Mouse (Mus musculus) NIH3T3 (cell line): Measurements from ENCODE around the gene Zpr1.
A peak's percentile ranks its signal among the peaks of the same experiment; 100 is the strongest.

ENCODE experiments used
- DNase-seq: peaks from one replicate; pipeline ENCODE4 v3.0.0-alpha.2; 2012; ENCODE audit warnings: low read depth

Zpr1 gene

DNA sequence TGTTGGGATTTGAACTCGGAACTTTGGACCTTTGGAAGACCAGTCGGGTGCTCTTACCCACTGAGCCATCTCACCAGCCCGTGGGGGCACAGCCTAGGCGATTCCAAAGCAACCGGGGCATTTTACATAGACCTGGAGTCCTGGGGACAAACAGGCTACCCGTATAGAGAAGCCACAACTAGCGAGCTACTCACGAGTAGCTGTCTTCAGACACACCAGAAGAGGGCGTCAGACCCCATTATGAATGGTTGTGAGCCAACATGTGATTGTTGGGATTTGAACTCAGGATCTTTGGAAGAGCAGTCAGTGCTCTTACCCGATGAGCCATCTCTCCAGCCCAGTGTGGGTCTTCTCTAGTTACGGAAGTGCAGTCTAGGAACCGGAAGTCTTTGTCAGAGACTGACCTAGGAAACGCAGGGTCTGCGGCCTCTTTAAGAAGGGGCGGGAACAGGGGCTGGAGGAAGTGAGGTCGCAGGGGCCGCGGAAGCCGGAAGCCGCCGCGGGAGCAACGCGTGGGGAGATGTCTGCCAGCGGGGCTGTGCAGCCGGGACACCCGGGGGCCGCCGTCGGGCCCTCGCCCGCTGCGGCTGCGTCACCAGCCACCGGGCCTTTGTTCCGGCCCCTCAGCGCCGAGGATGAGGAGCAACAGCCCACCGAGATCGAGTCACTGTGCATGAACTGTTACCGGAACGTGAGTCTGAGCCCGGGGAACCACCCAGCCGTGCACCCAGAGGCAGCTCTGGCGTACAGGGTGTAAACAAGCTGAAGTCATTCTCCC is at the start of gene Zpr1:
Zpr1 (plus strand) TSS at position 388 of the 778 bp plus-strand sequence.
- DNase-seq: peak; percentile 89

DNA sequence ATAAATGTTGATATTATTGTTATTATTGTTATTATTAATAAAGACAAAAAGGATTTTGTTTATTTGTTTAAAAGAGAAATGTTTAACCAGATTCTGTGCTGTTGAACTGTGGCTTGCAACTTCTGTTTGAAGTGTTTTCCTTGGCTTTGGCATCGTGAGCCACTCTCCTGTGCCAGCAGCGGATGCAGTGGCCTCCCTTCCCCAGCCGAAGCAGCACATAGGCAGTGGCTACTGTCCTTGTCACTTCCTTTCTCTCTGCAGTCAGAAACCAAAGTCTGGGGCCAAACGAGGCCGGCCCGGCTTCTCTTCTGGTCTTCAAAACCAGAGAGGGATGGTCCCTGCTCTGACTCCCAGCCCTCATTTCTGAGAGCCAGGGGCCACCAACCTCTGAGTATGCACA is 49.8 kb upstream of the Zpr1 start:
- no peak for DNase-seq

DNA sequence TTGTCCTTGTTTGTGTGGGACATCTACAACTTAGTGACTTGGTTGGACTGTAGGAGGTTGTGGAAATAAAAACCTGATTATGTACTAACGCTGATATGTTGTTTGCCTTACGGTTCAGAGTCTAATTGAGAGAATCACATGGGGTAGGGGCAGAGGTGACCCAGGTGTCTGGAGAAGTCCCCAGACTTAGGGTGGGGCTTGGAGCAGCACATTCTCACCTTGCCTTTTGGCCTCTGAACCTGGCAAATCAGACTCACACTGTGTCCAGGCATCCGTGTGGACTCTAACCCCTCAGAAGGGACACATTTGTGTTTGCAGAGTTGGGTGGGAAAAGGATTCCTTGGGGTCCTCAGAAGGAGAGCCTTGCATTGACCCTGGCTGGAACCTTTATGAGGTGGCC is 48.8 kb upstream of the Zpr1 start:
- no peak for DNase-seq

DNA sequence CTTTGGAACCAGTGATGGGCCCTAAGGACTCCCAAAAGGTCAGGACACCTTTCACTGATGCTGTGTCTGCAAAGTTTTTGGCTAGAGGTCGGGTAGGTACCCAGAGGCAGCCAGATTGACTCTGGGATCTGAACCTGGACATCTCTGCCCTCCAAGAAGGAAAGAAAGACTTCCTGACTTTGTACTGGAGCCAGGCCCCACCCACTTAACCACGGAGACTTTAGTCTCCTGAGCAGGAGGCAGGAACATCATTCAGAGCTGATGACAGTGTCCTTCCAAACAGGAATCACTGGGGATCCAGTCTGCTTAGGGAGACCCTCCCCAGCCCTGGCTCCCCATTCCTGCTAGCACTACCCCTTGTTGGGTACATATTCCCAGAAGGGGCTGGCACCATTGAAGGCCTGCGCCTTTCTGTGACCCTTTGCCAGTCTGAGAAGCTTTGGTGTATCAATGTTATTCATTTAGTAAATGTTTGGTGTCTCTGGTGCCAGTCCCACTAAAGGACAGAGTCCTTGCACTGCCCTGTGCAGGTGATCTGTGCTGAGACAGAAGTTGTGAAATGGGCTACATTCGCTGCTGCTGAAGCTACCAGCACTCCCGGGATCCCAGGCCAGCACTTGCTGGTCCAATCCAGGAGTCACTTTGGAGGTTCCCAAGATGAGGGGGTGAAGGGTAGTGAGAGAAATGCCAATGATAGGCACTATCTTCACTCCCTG is 47.8 kb upstream of the Zpr1 start:
- no peak for DNase-seq

DNA sequence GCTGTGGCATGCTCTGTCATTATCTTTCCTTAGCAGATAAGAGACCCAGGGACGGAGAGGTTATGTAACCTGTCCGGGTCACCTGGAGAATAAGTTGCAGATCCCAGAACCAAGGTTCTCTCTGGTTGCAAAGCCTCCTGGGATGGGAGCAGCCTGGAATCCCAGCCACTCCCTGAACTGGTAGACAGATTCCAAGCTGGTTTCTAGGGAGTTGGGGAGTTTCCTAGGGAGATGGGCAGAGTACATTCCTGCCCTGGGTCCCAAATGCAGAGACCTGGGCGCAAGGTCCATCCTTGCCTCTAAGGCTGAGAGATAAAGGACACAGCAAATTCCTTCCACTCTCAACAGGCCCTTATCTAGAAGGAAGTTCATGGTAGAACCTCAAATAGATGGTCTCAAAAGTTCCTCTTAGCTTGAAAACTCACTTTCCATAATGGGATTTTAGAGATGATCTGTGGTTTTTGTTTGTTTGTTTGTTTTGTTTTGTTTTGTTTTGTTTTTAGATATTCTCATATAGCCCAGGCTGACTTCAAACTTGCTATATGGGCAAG is 45.7 kb upstream of the Zpr1 start:
- no peak for DNase-seq

DNA sequence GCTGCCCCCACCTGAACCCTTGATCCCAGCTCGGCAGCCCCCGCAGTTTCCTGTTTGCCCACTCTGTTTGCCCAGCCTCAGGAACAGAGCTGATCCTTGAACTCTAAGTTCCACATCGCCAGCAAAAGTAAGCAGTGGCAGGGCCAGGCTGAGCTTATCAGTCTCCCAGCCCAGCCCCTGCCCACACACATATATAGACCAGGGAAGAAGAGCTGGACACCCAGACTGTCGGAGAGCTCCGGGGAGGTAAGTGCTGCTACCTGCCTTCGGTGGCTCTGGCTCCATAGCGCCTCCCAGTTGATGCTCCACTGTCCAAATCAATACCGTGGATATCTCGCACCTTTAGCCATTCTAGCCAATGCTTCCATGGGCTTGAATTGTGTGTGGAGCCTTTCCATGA is 44.4 kb upstream of the Zpr1 start, which contains the start of gene Apoa1:
Apoa1 (plus strand) TSS at position 90 of the 400 bp plus-strand sequence.
- DNase-seq: no peak

DNA sequence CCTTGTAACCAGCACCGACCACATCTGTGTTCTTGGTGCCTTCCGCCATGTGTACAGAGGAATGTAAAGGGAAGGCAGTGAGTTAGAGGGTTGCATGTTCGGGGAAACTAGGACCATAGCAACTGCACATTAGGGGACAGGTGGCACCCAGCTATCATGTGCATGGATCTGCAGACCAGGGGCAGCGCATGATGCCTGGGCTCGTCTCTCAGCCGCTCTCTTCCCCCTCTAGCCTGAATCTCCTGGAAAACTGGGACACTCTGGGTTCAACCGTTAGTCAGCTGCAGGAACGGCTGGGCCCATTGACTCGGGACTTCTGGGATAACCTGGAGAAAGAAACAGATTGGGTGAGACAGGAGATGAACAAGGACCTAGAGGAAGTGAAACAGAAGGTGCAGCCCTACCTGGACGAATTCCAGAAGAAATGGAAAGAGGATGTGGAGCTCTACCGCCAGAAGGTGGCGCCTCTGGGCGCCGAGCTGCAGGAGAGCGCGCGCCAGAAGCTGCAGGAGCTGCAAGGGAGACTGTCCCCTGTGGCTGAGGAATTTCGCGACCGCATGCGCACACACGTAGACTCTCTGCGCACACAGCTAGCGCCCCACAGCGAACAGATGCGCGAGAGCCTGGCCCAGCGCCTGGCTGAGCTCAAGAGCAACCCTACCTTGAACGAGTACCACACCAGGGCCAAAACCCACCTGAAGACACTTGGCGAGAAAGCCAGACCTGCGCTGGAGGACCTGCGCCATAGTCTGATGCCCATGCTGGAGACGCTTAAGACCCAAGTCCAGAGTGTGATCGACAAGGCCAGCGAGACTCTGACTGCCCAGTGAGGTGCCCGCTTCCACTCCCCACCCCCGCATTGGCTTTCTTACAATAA is 43.1 kb upstream of the Zpr1 start:
- peak; percentile 82 for DNase-seq

DNA sequence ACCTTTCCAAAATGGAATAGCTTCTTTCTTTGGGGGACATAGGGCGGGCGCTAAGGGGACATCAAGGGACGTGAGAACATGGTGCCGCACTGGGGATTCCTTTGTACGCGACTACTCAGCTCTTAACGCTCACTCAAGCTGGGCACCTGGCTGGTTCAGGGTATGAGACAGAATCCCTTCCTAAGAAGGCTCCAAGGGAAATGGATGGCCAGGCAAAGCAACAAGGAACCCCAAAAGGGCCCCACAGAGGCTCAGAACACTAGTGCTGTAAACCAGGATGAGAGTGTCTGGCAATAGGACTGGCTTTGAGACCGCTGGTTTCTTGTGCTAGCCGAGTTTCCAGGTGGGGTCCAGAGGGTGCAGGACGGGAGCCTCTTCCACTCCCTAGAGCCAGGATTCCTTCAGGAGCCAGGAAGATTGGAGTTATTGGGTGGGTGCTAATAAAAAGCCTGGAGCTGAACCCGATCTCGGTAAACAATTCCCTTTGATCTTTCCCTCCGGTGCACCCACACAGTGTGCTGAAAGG is 42.4 kb upstream of the Zpr1 start:
- DNase-seq: no peak

DNA sequence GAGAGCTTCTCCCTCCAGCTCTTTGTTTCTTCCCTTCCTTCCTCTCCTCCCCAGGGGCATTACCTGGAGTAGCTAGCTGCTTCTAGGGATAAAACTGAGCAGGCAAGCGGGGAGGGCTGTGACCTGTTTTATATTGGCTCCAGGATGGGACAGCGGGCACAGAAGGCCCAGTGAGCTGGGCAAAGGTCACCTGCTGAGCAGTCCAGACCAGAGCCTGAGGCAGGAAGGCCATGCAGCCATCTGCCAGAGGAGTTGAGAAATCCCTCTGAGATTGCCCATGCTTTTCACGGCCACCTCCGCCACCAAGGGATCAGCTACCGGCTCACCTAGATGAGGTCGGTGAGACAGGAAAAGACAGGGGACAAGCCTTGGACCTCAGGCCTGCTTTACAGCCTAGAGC is 37.7 kb upstream of the Zpr1 start:
- no peak for DNase-seq

DNA sequence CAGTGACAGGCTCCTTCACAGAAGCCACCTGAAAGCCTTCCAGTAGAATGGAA is 37.4 kb upstream of the Zpr1 start, which contains the start of gene Apoc3:
Apoc3 (minus strand) TSS at position 41 of the 53 bp plus-strand sequence.
- DNase-seq: no peak

DNA sequence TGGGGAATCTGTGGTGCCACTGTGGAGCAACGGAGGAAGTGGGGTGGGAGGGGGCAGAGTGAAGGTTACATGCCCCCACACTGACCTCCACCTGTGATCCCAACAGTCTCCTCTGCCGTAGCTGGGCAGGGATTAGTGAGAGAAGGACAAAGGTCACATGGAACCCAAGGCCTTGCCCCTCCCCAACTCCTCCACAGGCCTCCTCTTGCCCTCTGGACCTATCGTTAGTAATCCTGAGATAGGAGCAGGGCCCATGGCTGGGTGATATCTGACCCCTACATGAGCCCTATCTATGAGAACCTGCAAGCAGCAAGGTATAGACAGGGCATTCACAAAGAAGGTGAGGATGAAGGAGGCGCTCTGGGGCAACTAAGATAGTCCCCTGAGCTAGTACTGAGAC is 37.2 kb upstream of the Zpr1 start:
- DNase-seq: no peak

DNA sequence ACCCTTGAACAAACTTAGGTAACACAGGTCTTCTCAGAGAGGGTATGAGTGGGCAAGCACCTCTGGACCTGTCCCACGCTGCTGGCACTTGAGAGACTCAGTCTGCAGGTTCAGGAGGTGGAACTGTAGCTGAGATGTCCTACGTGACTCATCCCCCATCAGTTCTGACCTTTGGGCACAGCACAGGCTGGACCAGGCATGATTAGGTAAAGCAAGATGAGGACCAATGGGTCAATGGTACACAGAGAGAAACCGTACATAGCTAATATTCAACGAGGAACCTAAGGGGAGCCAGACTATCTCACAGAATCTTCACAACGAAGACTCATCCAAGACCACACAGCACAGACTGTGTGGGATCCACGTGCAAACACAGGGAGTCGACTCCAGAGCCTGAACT is 34.0 kb upstream of the Zpr1 start:
- DNase-seq: no peak

DNA sequence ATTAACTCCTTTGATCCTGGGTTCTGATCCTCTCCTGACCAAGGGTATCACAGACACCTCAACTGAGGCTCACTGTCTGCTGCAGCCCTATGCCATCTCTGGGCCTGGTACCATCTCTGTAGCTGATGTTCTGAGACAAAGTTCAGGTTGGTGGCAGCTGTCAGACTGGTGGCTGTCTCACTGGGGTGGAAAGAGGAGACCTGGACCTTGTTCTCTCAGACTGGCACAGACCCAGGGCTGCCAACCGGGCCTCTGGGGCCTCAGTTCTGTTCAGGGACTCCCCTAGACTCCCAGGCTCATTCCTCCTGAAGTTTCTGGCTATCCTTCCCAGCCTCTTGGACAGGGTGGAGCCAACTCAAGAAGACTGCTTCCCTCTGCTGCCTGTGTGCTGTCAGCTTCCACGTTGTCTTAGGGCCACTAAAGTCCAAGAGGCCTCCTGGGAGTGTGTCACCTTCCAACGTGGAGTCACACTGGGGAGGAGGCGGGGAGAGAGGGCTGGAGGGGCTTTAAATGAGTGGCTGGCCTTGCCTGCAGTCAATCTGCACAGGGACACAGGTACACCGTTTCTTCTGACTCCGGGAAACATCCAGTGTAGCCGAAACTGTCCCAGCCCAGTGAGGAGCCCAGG is 32.2 kb upstream of the Zpr1 start, which contains the start of gene Apoa4:
Apoa4 (plus strand) TSS at position 171 of the 628 bp plus-strand sequence.
- DNase-seq: no peak

DNA sequence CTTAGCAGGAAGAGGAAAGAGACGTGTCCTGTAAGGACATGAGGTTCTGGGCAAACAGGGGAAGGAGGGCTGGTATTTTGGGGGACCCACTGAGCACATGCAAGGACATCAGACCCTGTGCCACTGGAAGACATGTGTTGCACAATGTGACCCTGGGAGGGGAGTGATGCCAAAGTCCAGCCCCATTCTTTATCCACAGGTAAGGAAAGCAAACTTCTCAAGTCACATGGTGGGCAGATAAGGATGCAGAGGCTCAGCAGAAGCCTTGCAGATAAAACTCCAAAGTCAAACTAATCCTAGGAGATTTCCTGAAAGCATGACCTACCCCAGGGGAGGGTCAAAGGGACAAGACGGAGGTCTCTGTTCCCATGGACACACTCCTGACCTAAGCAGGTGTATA is 31.0 kb upstream of the Zpr1 start:
- DNase-seq: no peak

DNA sequence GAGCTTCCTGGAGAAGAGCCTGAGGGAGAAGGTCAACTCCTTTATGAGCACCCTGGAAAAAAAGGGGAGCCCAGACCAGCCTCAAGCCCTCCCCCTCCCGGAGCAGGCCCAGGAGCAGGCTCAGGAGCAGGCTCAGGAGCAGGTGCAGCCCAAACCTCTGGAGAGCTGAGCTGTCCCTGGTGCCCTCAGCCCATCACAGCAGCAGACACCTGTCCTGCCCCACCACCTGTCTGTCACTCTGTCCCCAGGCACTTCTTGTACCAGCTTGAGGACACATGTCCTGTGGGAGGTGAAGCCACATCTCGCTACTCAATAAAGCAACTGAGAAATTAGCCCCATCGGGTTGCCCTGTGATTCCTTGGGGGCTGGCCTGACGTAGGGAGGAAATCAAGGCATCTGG is 29.7 kb upstream of the Zpr1 start:
- no peak for DNase-seq

DNA sequence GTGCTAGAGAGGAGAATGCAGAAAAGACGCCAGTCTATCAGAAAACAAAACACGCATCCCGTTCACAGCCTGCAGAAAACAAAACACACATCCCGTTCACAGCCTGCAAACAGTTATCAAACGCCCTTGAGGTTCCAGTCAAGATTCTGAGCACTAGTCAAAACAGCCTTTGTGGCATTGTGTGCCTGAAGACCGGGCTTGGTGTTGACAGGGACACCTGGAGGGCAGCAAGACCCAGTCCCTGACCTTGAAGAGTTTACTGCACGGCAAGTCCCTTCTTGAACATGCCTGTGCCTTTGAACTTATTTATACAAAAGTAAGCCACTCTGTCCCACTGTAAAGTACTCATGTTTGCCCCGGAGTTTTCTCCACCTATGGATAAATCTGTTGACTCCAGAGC is 29.3 kb upstream of the Zpr1 start:
- DNase-seq: no peak

DNA sequence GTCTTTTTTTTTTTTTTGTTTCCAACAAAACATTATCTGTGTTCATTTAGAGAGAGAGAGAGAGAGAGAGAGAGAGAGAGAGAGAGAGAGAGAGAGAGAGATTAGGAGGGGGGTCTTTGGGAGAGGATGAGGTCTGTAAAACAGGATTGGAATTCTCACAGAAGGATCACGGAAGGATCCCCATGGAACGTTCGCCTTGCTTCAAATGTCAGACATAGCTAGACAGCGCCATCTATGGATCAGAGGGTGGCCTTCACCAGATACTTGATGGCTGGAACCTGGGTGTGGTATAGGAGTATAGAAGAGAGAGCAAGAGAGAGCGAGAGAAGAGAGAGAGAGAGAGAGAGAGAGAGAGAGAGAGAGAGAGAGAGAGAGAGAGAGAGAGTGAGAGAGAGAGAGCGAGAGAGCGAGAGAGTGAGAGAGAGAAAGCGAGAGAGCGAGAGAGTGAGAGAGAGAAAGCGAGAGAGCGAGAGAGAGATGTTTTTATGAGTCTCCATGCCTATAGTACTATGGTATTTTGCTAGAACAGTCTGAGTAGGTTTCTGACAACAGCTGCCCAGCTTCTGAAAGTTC is 26.0 kb upstream of the Zpr1 start:
- peak; percentile 87 for DNase-seq

DNA sequence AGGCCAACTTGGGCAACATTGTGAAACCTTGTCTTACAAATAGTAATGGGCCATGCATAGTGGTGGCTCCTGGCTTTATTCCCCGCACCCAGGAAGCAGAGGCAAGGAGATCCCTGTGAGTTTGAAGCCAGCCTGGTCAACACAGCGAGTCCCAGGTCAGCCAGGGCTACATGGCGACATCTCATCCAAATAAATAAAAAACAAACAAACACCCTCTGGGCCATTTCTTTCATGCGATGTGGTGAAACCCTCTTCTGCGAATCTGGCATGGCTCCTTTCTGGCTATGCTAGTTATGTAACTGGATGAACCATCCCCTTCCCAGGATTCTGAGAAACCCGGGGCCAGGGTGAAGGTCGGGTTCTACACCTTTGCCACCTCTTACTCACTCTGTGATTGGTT is 16.7 kb upstream of the Zpr1 start:
- no peak for DNase-seq

DNA sequence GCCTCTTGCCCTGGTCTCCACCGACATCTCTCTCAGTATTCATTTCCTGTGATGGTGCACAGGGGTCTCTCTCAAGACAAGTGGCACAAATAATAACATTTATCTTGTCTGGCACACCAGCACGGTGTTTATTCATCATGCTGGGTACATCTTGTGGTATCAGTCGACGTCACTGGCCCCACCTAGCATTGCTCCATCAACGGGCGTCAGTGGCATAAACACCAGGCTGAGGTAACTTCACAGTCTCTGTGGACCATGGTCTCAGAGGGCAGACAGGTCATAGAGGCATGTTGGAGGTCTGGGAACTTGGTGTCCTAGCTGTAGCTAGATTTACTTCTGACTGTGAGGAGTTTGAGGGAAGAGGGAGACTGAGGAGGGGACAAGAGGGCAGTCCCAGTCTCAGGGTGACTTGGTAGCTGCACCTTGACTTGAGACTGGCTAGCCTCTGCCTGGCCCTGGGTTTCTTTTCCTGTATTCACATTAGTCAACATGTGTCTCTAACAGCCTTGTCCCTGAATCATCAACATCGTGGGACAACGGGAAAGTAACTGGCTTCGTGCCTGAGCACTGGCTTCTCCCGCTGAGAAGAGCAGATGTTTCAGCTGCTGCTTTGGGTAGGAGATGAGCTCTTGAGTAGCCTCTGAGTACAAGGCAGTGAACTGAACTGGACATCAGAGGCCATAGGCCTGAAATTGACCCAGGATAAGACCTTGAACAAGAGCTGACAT is 16.0 kb upstream of the Zpr1 start:
- no peak for DNase-seq

DNA sequence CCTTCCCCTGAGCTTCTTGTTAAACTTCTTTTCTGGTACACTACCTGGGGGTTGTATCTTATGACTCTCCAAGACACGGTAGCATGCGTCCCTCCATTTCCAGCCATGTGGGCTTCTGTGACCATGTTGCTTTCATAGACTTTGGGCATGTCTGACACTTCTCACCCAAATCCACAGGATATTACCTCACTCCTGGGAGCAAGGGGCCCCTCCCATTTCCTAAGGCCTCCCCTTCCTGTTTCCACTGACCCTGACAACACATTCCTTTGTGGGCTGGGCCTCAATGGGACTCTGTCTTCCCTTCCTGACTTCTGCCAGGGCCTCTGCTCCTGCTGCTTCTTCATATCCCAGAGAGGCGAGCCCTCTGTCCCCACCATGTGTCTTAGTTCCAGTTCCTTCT is 15.3 kb upstream of the Zpr1 start:
- no peak for DNase-seq

DNA sequence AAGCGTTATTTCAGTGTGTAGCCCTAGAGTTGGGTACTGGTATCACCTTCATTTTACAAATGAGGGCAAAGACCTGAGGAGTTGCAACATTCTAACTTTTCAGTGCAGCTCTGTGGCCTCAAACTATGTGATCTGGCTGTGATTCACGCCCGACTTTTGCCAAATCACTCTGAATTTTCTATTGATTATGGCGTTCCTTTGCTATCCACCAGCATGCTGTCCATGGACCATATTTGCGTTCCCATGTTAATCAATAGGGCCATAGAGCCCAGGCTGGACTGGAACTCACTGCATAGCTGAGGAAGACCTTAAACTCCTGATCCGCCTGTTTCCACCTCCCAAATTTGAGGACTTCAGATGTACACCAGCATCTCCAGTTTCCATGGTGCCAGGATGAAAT is 13.8 kb upstream of the Zpr1 start:
- no peak for DNase-seq
